Mouse (Mus musculus): ENCODE measurements around the gene Aff3. TPM values are rescaled to one million over a fixed set of nuclear protein-coding genes. Genes with fewer than 3 reads are reported as not detected.

The Aff3 gene
- total and polyA plus RNA-seq, 3 experiments, result 1.4 to 3.1 (median 2.4) TPM

DNA sequence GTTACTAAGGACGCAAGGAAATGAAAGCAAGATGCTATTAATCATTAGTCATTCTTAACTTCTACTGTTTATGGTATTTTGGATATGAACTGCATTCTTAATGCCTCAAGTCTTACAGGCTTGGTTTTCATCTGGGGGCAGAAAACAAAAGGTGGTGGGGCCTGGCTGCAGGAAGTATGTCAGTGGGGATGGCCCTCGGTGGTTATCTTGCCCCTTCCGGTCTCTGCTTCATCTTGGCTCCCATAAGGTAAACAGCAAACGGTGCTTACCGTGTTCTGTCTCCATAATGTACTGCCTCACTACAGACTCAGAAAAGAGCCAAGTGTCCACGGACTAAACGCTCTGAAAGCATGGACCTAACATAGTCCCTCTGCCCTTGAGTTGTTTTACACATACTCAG, 60.1 kb downstream of the Aff3 start:
- no peak overlapping the region for H3K9ac ChIP-seq (ENCODE audit: low read depth, low read length)
- TF ChIP-seq CTCF (IDR thresholded peaks at IDR 0.05), result no peak
- TF ChIP-seq POLR2A (IDR thresholded peaks at IDR 0.05; ENCODE audit: insufficient read depth, low read depth, low read length), result no peak
- no peak for TF ChIP-seq EP300 (IDR thresholded peaks at IDR 0.05; ENCODE audit: insufficient read depth, low read depth, low read length)
- intact Hi-C loops (cut with DNase I), result no loop called here
- no peak overlapping the region for H3K27ac ChIP-seq
- DNase-seq, result no peak
- no peak overlapping the region for H3K4me3 ChIP-seq
- H3K4me1 ChIP-seq (ENCODE audit: control insufficient read depth, insufficient read depth, low read length), result no peaks in the 10 kb centered on the region
- H3K27me3 ChIP-seq (ENCODE audit: control insufficient read depth, insufficient read depth, low read length), result no peaks in the 10 kb centered on the region
- H3K36me3 ChIP-seq (ENCODE audit: control insufficient read depth, insufficient read depth, low read length), result no peaks in the 10 kb centered on the region
- WGBS, result 69% methylated on average over 7 of the region's 7 CpGs
- H3K79me2 ChIP-seq (replicated peaks; ENCODE audit: control insufficient read depth, insufficient read depth, low read length), result no peaks in the 10 kb centered on the region

DNA sequence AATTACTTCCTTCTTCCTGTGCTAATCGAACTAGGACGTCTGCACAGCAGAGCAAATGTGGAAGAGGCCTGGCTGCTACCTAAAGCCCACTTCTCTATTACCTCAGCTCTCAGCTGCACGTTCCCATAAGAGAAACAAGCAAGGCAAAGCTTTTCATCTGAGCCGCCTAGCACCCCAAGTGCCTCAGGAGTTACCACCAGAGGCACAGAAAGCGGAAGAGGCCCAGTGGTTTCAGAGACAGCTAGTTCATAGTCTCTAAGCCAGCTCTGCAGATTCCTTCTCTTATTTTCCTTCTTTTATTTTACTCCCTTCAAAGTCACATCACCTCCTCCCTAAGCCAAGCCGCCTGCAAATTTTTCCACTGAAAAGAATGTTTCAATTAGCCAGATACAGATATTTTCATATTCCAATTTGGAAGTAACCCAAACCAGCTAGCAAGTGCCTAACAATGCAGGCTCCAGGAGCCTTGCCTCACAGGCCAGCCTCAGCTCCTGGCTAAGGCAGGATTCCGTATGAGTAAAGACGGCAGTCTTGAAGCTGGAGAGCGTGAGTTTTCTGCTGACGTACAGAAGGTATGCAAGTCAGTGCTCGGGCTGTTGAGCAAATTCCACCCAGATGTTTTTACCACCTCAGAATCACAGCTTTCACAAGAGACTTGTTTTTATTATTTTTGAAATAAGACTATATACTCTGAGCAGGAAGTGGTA, 62.8 kb downstream of the Aff3 start:
- H3K4me1 ChIP-seq (ENCODE audit: control insufficient read depth, insufficient read depth, low read length), result no peaks in the 10 kb centered on the region
- TF ChIP-seq POLR2A (IDR thresholded peaks at IDR 0.05; ENCODE audit: insufficient read depth, low read depth, low read length) (no peak), CTCF (IDR thresholded peaks at IDR 0.05) (no peak)
- DNase-seq, result peak in 1 of 2 experiments; percentile 14
- no peaks in the 10 kb centered on the region for H3K79me2 ChIP-seq (replicated peaks; ENCODE audit: control insufficient read depth, insufficient read depth, low read length)
- no peaks in the 10 kb centered on the region for H3K27me3 ChIP-seq (ENCODE audit: control insufficient read depth, insufficient read depth, low read length)
- no peak overlapping the region for H3K4me3 ChIP-seq
- WGBS, result 64% methylated on average over 11 of the region's 11 CpGs
- no peaks in the 10 kb centered on the region for H3K36me3 ChIP-seq (ENCODE audit: control insufficient read depth, insufficient read depth, low read length)
- H3K27ac ChIP-seq, result no peak overlapping the region
- intact Hi-C loops (cut with DNase I), result no loop called here
- no peak overlapping the region for H3K9ac ChIP-seq (ENCODE audit: low read depth, low read length)

DNA sequence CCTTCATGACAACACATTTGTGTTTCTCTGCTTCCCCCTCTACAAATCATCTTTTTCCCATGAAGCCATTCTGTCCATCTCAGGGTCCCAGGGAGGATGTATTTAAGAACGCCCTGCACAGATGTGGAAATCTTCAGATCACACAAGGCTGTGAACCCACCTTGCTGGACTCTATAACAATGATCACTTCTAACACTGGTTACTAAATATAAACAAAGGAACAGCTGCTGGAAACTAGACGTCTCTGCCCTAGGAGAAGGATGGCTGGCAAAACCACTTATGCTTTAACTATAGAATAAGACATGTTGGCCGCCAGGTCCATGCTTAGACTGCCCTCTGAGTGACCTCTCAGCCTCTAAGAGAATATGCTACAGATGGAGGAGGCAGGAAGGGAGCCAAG, 69.4 kb downstream of the Aff3 start:
- intact Hi-C loops (cut with DNase I), result no loop called here
- H3K4me3 ChIP-seq, result no peak overlapping the region
- no peak for TF ChIP-seq EP300 (IDR thresholded peaks at IDR 0.05; ENCODE audit: insufficient read depth, low read depth, low read length)
- no peak overlapping the region for H3K27ac ChIP-seq
- no peaks in the 10 kb centered on the region for H3K4me1 ChIP-seq (ENCODE audit: control insufficient read depth, insufficient read depth, low read length)
- H3K27me3 ChIP-seq (ENCODE audit: control insufficient read depth, insufficient read depth, low read length), result no peaks in the 10 kb centered on the region
- no peaks in the 10 kb centered on the region for H3K36me3 ChIP-seq (ENCODE audit: control insufficient read depth, insufficient read depth, low read length)
- H3K9ac ChIP-seq (ENCODE audit: low read depth, low read length), result no peak overlapping the region
- no peak for DNase-seq
- H3K79me2 ChIP-seq (replicated peaks; ENCODE audit: control insufficient read depth, insufficient read depth, low read length), result no peaks in the 10 kb centered on the region
- WGBS, result 61% methylated on average over 3 of the region's 3 CpGs

DNA sequence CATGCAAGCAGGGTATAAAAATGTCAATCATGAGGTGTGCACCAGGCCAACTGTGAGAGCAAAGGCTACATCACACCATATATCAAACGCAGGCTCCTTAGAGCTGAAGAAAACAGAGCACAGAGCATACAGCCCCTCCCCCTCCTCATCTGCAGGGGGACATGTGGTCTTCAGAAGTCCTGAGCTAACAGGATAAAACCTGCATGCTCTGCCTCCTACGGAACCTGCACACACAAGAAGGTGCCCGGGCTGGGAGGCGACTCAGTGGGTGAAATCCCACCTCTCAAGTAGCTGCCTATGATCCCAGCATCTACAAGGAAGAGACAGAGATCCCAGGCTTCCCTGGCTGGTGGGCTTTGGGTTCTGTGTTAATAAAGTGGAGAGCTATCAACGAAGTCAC, 70.0 kb downstream of the Aff3 start:
- H3K36me3 ChIP-seq (ENCODE audit: control insufficient read depth, insufficient read depth, low read length), result no peaks in the 10 kb centered on the region
- H3K79me2 ChIP-seq (replicated peaks; ENCODE audit: control insufficient read depth, insufficient read depth, low read length), result no peaks in the 10 kb centered on the region
- H3K4me3 ChIP-seq, result no peak overlapping the region
- DNase-seq, result no peak
- H3K27ac ChIP-seq, result no peak overlapping the region
- TF ChIP-seq CTCF (IDR thresholded peaks at IDR 0.05) (no peak), EP300 (IDR thresholded peaks at IDR 0.05; ENCODE audit: insufficient read depth, low read depth, low read length) (no peak), POLR2A (IDR thresholded peaks at IDR 0.05; ENCODE audit: insufficient read depth, low read depth, low read length) (no peak)
- intact Hi-C loops (cut with DNase I), result no loop called here
- 67% methylated on average over 5 of the region's 5 CpGs for WGBS
- H3K9ac ChIP-seq (ENCODE audit: low read depth, low read length), result no peak overlapping the region
- H3K4me1 ChIP-seq (ENCODE audit: control insufficient read depth, insufficient read depth, low read length), result no peaks in the 10 kb centered on the region
- H3K27me3 ChIP-seq (ENCODE audit: control insufficient read depth, insufficient read depth, low read length), result no peaks in the 10 kb centered on the region

- no peaks in the 10 kb centered on the region for H3K79me2 ChIP-seq (replicated peaks; ENCODE audit: control insufficient read depth, insufficient read depth, low read length)
- intact Hi-C loops (cut with DNase I), result no loop called here
- H3K4me1 ChIP-seq (ENCODE audit: control insufficient read depth, insufficient read depth, low read length), result no peaks in the 10 kb centered on the region
- H3K36me3 ChIP-seq (ENCODE audit: control insufficient read depth, insufficient read depth, low read length), result no peaks in the 10 kb centered on the region
- no peak overlapping the region for H3K9ac ChIP-seq (ENCODE audit: low read depth, low read length)
- H3K27ac ChIP-seq, result no peak overlapping the region
- no peak overlapping the region for H3K4me3 ChIP-seq
- TF ChIP-seq CTCF (IDR thresholded peaks at IDR 0.05) (no peak), POLR2A (IDR thresholded peaks at IDR 0.05; ENCODE audit: insufficient read depth, low read depth, low read length) (no peak), EP300 (IDR thresholded peaks at IDR 0.05; ENCODE audit: insufficient read depth, low read depth, low read length) (no peak)
- no peaks in the 10 kb centered on the region for H3K27me3 ChIP-seq (ENCODE audit: control insufficient read depth, insufficient read depth, low read length)
- WGBS, result 81% methylated on average over 8 of the region's 8 CpGs
- DNase-seq, result no peak
These were observed 73.6 kb downstream of the Aff3 start for GRCm38 (mm10) chr1:38591194-38591593.

- no peak overlapping the region for H3K9ac ChIP-seq (ENCODE audit: low read depth, low read length)
- no peak for TF ChIP-seq CTCF (IDR thresholded peaks at IDR 0.05)
- no peak for TF ChIP-seq POLR2A (IDR thresholded peaks at IDR 0.05; ENCODE audit: insufficient read depth, low read depth, low read length)
- TF ChIP-seq EP300 (IDR thresholded peaks at IDR 0.05; ENCODE audit: insufficient read depth, low read depth, low read length), result no peak
- H3K27me3 ChIP-seq (ENCODE audit: control insufficient read depth, insufficient read depth, low read length), result no peaks in the 10 kb centered on the region
- 67% methylated on average over 6 of the region's 6 CpGs for WGBS
- no peak for DNase-seq
- H3K4me1 ChIP-seq (ENCODE audit: control insufficient read depth, insufficient read depth, low read length), result no peaks in the 10 kb centered on the region
- H3K79me2 ChIP-seq (replicated peaks; ENCODE audit: control insufficient read depth, insufficient read depth, low read length), result no peaks in the 10 kb centered on the region
- H3K4me3 ChIP-seq, result no peak overlapping the region
- no peak overlapping the region for H3K27ac ChIP-seq
- intact Hi-C loops (cut with DNase I), result no loop called here
- no peaks in the 10 kb centered on the region for H3K36me3 ChIP-seq (ENCODE audit: control insufficient read depth, insufficient read depth, low read length)
These were observed 76.0 kb downstream of the Aff3 start for GRCm38 (mm10) chr1:38588741-38589140.
